Mouse (Mus musculus) ES-Bruce4 (cell line): ENCODE measurements around the gene Slc12a9. TPM values are rescaled to one million over a fixed set of nuclear protein-coding genes. Genes with fewer than 3 reads are reported as not detected.
A peak's percentile ranks its signal among the peaks of the same experiment; 100 is the strongest.

ENCODE experiments used
- H3K27ac ChIP-seq: 2 replicates; pipeline ENCODE4 v1.5.1; 2012; ENCODE audit warnings: low read length, inconsistent platforms; ENCODE audit not compliant: insufficient read depth
- H3K27me3 ChIP-seq: 2 replicates; pipeline ENCODE4 v1.6.1; 2012; ENCODE audit warnings: mild to moderate bottlenecking, low read length, inconsistent platforms; ENCODE audit not compliant: control insufficient read depth, poor library complexity, insufficient read depth, severe bottlenecking
- H3K36me3 ChIP-seq: 2 replicates; pipeline ENCODE4 v1.6.1; 2012; ENCODE audit warnings: inconsistent platforms, mild to moderate bottlenecking, low read length, moderate library complexity; ENCODE audit not compliant: control insufficient read depth, poor library complexity, insufficient read depth, severe bottlenecking
- H3K4me1 ChIP-seq: one replicate; pipeline ENCODE4 v1.8.1; 2011; ENCODE audit warnings: low read length; ENCODE audit not compliant: control insufficient read depth, insufficient read depth
- H3K4me3 ChIP-seq: 2 replicates; pipeline ENCODE4 v1.5.1; 2011; ENCODE audit warnings: low read depth, mild to moderate bottlenecking, low read length
- H3K9ac ChIP-seq: 2 replicates; pipeline ENCODE4 v1.6.1; 2012; ENCODE audit warnings: low read depth, mild to moderate bottlenecking, inconsistent platforms; ENCODE audit not compliant: poor library complexity, severe bottlenecking
- H3K9me3 ChIP-seq: replicated peaks from 2 replicates; pipeline ENCODE4 v1.6.1; 2012; ENCODE audit warnings: mild to moderate bottlenecking, low read length, inconsistent platforms; ENCODE audit not compliant: control insufficient read depth, poor library complexity, insufficient read depth, severe bottlenecking
- CTCF ChIP-seq: IDR thresholded peaks from one replicate; pipeline ENCODE4 v1.8.1; 2011; ENCODE audit warnings: low read depth, low read length
- EP300 ChIP-seq: IDR thresholded peaks from 2 replicates; pipeline ENCODE4 v1.6.1; 2011; ENCODE audit warnings: low read depth, low read length; ENCODE audit not compliant: insufficient read depth
- POLR2A ChIP-seq: IDR thresholded peaks from one replicate; pipeline ENCODE4 v1.8.1; 2011; ENCODE audit warnings: low read length; ENCODE audit not compliant: insufficient read depth
- polyA plus RNA-seq: library from polyadenylated mRNA; stranded (reverse); fragments of >200 nt; gene quantifications from 2 replicates; pipeline ENCODE4 v1.2.4, GENCODE M21; 2011; ENCODE audit warnings: low read depth; ENCODE audit not compliant: missing spikeins, insufficient read depth, insufficient read length

The Slc12a9 gene
- polyA plus RNA-seq, 1 experiment: 8.8 TPM

DNA sequence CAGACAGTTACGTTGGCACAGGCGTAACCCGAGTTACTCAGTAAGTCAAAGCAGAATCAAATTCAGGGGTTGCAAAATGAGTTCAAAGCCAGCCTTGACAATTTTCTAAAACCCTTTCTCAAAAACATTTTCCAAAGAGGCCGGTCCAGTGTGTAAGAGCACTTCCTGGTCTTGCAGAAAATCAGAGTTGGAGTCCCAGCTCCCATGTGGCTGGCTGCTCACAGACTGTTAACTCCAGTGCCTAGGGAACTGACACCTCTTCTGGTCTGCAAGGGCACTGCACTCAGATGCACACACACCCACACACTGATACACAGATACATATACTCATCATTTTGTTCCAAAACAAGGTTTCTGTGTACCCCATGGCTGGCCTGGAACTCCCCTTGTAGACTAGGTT lies 25.0 kb downstream of the Slc12a9 start:
- peak overlapping the region; percentile 96 for H3K9ac ChIP-seq
- no peak for TF ChIP-seq EP300
- TF ChIP-seq POLR2A: no peak
- TF ChIP-seq CTCF: peak; percentile 12
- H3K27me3 ChIP-seq: no peaks in the 10 kb centered on the region
- no peaks in the 10 kb centered on the region for H3K9me3 ChIP-seq
- peaks cover 5% of the 10 kb centered on the region for H3K4me1 ChIP-seq
- no peak overlapping the region for H3K4me3 ChIP-seq
- peaks cover 42% of the 10 kb centered on the region for H3K36me3 ChIP-seq
- peak overlapping the region; percentile 96; the same call in 1 of the 2 replicates for H3K27ac ChIP-seq

DNA sequence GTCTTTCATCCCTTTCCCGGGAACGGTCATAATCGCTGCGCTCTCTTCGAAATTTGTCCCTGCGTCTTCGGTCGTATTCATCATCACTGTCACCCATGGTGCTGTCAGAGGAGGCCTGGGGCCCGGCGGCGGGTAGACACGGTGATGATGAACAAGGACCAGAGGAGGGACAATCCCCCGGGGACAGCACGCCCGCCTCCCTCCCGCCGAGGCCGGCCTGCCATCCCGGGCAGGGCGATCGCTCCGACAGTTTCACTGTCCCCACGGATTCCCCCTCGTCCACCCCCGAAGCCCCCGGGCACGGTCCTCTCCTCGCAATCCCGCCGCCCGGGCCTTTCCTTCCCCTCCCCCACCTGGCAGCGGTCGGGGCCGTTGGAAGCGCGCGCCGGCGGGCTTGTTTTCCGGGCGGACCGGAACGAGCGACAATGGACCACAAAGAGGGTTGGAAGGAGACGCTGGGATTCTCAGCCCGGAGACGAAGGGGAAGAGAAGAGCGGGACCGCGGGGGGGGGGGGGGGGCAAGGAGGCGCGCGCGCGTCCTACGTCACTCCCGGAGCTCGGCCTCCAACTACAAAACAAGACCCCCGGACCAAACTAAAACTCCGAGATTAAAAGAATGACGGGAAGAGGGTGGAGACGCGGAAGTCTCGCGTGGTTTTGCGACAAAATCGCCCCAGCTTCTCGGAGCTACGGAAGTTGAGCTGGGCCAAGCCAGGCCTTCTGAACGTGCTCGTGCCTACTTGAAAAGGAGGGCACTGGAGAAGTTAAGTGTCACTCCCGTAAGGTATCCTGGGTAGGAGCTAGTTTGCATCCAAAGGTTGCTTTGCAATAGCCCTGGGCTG lies 26.1 kb downstream of the Slc12a9 start, which contains the start of gene Srrt:
Srrt (minus strand) TSS at position 604 of the 842 bp plus-strand sequence.
- peak within 1 kb of the TSS; percentile 96 for H3K27ac ChIP-seq
- H3K27me3 ChIP-seq: no peaks in the 10 kb centered on the region
- H3K9ac ChIP-seq: peak within 1 kb of the TSS; percentile 96
- H3K4me3 ChIP-seq: peak within 1 kb of the TSS; percentile 96
- H3K36me3 ChIP-seq: peaks cover 52% of the 10 kb centered on the region
- peaks cover 3% of the 10 kb centered on the region for H3K4me1 ChIP-seq
- no peak for TF ChIP-seq CTCF
- TF ChIP-seq EP300: 0 out of 2 replicates have a peak, but pooled peaks have one; percentile 15
- peak; percentile 77 for TF ChIP-seq POLR2A
- H3K9me3 ChIP-seq: no peaks in the 10 kb centered on the region

DNA sequence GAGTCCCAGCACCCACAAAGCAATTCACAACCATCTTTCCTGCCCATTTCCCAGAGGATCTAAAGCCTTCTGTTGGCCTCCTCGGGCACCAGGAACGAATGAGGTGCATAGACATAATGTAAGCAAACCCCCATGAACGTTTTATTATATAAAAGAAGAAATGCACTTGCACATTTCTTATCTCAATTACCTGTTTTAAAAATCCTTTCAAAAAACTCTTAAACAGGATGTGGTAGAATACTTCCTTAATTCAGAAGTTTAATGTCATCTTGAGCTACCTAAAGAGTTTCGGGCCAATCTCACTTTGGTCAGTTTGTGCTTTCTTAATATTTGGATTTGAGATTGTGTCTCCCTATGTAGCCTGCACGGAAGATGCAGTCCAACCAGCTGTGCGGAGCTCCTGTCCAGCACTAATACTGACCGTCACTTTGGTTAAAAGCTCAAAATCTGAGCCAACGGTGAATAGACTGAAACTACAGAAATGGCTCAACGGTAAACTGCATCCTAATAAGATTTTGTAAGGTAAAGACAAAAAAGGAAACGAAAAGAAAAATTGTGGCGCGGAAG lies 26.9 kb downstream of the Slc12a9 start:
- Histone ChIP-seq H3K4me1 (peaks cover 5% of the 10 kb centered on the region), H3K4me3 (peak overlapping the region; percentile 96), H3K9ac (peak overlapping the region; percentile 96), H3K9me3 (no peaks in the 10 kb centered on the region), H3K36me3 (peaks cover 60% of the 10 kb centered on the region), H3K27me3 (no peaks in the 10 kb centered on the region), H3K27ac (peak overlapping the region; percentile 76)
- TF ChIP-seq POLR2A (no peak), EP300 (no peak), CTCF (no peak)

DNA sequence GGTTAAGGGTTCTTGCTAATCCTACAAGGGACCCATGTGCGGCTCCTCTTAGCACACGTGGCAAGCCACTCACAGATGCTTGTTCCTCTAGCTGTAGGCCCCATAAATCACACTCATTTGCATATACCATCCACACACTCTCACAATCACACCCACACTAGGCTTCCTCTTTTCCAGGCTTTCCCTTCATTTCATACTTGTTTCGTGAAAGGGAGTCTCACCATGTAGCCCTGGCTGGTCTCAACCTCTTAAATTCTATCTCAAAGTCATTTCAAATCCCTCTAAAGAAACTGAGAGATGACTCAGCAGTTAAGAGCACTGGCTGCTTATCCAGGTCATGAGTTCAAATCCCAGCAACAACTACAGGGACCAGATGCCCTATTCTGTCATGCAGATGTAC lies 27.6 kb downstream of the Slc12a9 start:
- no peaks in the 10 kb centered on the region for H3K27me3 ChIP-seq
- H3K36me3 ChIP-seq: peaks cover 67% of the 10 kb centered on the region
- H3K4me3 ChIP-seq: peak overlapping the region; percentile 60
- H3K27ac ChIP-seq: peak overlapping the region; percentile 82
- H3K9ac ChIP-seq: peak overlapping the region; percentile 96
- no peak for TF ChIP-seq CTCF
- 0 out of 2 replicates have a peak, but pooled peaks have one; percentile 17 for TF ChIP-seq EP300
- peaks cover 5% of the 10 kb centered on the region for H3K4me1 ChIP-seq
- H3K9me3 ChIP-seq: no peaks in the 10 kb centered on the region

- peaks cover 5% of the 10 kb centered on the region for H3K4me1 ChIP-seq
- H3K27ac ChIP-seq: 0 out of 2 replicates have a peak overlapping the region, but pooled peaks have one; percentile 82
- H3K9ac ChIP-seq: peak overlapping the region; percentile 96
- peaks cover 70% of the 10 kb centered on the region for H3K36me3 ChIP-seq
- H3K9me3 ChIP-seq: no peaks in the 10 kb centered on the region
- peak overlapping the region; percentile 47 for H3K4me3 ChIP-seq
- no peaks in the 10 kb centered on the region for H3K27me3 ChIP-seq
- TF ChIP-seq POLR2A (no peak), EP300 (no peak), CTCF (no peak)
Observed at GRCm38 (mm10) chr5:137304816-137305215, 28.6 kb downstream of the Slc12a9 start.

- no peak overlapping the region for H3K4me3 ChIP-seq
- H3K36me3 ChIP-seq: peaks cover 70% of the 10 kb centered on the region
Observed at GRCm38 (mm10) chr5:137304165-137304564, 29.2 kb downstream of the Slc12a9 start.

More at GRCm38 (mm10) chr5:137304165-137304564, 29.2 kb downstream of the Slc12a9 start:
- no peaks in the 10 kb centered on the region for H3K9me3 ChIP-seq
- no peak for TF ChIP-seq EP300
- no peak overlapping the region for H3K9ac ChIP-seq
- no peaks in the 10 kb centered on the region for H3K27me3 ChIP-seq
- no peak overlapping the region for H3K27ac ChIP-seq
- peaks cover 5% of the 10 kb centered on the region for H3K4me1 ChIP-seq
